Mouse (Mus musculus): Measurements from ENCODE around the gene Scn3a.

The Scn3a gene

DNA sequence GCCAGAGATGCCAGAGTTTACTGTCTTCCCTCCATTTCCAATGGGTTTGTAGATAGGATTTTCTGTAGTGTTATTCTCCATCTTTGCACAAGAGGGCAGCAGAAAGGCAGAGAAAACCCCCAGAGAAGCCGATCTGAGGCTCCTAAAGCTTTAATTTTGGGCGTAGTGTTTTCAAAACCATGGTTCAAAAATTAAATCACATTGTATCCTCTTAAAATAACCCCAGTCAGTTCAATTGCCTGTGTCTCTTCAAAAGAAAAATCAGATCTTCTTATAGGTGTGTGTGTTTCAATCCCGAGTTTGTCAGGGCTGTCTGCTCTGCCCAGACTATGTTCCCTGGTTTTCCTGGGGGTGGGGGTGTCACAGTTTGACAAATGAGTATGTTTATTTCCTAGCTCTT, 153.7 kb downstream of the Scn3a start:
- no peak for DNase-seq (ENCODE audit: low spot score in 2 of 2)
